Mouse (Mus musculus) ovary, adult 18-20 months (tissue): ENCODE results near the gene Gm21988.

Source experiments
- DNase-seq: peaks from one replicate; pipeline ENCODE4 v3.0.0; 2022; ENCODE audit warnings: low spot score, mixed read lengths

Gm21988 gene

DNA sequence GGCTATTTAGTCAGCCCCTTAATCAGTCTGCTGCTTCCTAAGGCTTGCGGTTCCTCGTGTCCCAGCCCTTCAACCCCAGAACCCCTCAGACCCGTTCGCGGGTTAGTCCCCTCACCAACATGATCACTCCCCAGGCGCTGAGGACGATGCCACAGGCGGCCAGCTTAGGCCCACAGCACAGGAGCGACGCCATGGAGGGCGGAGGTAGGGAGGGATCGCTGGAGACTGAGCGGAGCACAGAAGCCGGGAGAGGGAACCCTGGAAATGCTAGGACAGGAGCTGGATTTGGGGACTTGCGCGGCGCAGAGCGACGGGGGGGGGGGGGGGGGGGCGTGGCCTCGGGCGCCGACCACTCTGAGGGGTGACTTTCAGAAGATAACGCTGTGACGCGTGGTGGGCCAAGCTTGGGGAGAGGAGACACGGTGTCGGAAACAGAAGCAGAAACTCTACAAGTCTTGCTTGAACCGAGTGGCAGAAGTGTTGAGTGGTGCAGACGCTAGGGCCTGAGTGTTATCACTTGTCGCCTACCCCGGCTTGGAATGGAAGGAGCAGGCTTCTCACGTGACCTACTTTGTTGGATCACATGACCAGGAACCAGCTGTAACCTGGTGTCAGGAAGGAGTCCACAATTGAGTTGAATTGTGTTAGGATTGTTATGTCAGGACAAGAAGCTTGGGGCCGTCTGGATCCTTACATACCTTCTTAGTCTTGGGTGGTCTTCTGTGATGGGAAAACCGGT is at the start of gene Gm21988, which contains the start of gene Rnasek:
TSS of gene Gm21988 (minus strand) at position 290 of the 739 bp plus-strand sequence.
TSS of gene Rnasek (minus strand) at position 302 of the 739 bp plus-strand sequence.
- DNase-seq = peak; percentile 67

DNA sequence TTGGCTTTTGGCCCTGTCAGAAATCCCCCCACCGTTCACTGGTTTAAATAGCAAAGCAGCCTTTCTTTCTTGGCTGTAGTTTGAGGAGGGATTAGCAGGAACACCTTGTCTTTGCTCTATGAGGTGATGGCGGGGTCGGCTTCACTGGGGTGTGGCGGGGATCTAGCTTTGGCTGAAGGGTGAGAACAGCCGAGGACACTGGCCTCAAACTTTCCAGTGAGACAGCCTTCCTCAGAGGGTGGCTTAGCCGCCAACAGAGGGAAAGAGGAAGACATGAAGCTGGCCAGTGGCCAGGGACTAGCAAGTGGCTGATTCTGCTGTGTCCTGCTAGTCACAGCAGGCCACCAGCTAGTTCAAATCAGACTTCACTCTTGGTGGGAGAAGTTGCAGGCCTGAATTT is 49.6 kb upstream of the Gm21988 start:
- no peak for DNase-seq

DNA sequence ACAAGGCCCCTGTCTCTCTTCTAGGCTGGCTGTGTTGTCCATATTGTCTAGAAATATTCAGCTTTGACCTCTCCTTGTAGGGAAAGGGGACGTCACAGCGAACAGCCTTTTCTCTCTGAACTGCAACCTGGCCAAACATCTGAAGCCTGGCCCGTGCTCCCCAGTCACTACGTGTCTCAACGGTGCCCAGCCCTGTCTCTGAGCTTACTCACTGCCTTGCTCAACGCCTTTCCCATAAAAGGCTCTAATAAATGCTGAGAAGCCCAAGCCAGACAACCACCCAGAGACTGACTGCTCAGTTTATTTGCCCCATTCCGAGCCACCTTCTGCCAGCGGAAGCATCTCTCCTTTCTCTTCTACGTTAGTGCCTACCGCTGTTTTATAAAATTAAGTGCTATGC is 48.5 kb upstream of the Gm21988 start:
- no peak for DNase-seq

DNA sequence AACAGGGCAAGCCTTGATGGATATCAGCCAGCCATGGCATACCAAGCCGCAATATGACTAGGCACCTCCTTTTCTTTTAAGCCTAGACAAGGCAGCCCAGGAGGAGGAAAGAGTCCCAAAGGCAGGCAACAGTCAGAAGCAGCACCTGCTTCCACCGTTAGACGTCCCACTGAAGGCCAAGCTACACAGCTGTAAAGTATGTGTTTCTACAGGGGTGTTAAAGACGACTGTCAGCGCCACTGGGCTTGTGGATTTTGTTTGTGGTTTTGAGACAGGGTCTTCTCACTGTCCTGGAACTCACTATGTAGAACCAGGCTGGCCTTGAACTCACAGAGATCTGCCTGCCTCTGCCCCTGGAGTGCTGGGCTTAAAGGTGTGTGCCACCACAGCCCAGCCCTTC is 46.1 kb upstream of the Gm21988 start:
- no peak for DNase-seq

DNA sequence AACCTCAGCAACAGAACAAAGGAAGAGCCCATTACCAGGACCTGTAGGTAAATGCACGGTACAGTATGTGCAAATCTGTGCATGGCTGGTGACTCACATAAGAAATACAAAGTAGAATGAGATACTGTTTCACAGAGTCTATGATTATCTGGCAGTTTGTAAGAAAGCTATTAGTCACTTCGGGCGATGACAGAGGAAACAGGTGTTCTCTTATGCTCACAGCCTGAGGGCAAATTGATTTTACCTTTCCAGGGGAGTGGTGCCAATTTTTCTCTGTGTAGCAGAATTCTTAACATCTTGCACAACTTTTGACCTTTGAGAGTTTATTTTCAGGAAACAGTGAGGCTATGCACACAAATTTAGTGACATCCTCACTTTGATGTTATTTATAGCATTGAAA is 45.1 kb upstream of the Gm21988 start:
- DNase-seq = no peak

DNA sequence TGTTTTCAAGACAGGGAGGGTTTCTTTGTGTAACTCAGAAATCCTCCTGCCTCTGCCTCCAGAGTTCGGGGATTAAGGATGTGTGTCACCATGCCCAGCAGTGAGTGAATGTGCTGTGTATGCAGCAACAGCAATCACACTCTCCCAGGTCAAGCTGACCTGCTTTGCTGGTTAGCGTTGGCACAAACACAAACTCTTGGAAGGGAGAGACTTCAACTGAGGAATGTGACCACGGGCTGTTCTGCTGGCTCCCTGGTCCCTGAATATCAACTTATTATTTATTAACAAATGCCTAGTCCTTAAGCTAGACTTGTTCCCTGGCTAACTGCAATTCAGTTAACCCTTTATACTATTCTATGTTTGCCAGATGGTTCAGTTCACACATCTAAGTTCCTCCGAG is 44.0 kb upstream of the Gm21988 start:
- DNase-seq = peak; percentile 10

DNA sequence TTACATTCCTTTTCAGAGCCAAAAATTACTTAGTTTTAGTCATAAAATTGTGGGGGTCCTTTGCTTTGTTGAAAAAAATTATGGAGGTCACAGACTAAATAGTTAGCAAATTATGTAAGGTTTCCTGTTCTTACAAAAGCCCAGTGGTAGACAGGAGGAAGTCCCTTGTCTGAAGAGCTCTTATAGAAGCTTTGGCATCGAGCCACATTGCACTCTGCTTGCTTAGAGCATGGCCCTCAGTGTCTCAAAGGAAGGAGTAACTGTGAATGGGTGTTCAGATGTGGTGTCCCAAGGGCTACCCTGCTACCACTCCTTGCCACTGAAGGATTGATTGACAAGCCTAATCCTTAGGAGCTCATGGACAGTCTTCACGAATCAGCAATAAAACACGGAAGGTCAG is 40.8 kb upstream of the Gm21988 start:
- DNase-seq = no peak

DNA sequence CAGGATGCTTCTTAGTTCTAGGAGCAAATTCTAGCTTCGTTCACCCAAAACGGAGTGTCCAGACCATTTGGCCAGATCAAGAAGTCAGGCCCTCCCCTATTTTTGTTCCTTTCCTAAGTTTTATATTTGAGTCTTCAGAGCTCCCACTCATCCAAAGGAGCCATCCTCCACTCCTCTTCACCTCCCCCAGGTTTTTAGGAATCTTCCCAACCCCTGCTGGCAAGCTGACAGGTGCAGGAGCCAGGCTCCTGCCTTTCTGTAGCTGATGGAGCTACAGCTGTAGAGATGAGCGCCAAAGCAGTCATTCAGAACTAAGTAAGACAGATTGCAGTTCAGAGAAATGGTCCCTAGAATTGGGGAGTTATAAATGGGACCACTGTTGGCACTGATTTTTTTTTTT is 39.3 kb upstream of the Gm21988 start:
- DNase-seq = peak; percentile 4

DNA sequence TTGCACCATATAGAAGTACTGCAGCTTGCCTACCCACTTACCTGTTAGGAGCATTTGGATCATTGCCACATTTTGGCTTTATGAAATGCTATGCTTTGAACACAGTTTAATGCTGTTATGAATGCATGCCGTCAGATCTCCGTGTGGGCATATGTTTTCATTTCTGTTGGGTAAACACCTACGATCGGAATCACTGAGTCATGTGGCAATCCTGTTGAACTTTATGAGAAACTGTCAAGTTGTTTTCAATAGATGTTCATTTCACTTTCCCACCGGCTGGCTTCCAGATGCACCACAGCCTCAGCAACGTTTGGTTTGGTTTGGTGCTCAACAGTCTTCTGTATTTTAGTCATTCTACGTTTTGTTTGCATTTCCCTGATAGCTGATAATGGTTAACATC is 32.0 kb upstream of the Gm21988 start:
- no peak for DNase-seq

DNA sequence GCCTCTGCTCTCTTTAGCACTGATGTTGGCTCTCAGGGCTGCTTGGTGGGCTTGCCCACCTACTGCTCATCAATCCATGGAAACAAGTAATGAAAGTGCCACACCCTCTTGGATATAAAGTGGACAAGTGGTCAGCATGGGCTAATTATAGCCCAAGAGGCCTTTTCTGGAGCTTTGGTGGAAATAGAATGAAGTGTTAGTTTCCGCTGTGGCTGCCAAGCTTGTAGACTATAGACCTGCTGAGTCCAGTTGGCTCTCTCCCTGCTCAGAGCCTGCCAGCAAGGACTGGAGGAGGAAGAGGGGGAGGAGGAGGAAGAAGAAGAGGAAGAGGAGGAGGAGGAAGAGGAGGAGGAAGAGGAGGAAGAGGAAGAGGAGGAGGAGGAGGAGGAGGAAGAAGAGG is 26.8 kb upstream of the Gm21988 start:
- DNase-seq = no peak

DNA sequence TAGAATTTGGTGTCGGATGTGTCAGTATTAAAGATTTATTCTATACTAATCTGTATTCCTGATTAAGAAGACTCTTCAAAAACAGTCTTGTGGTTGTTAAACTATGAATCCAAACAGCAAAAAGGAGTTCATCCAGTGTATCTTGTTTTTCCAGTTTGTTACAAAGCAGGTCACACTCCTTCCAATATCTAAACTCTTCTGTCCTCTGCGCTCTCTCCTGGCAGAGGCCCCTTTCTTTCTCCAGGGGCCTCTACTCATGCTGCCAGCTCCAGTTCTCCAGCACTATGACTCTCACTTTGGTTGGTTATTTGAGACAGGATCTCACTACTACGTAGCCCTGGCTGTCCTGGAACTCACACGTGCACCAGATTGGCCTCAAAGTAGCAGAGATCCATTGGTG is 26.2 kb upstream of the Gm21988 start:
- DNase-seq = no peak

DNA sequence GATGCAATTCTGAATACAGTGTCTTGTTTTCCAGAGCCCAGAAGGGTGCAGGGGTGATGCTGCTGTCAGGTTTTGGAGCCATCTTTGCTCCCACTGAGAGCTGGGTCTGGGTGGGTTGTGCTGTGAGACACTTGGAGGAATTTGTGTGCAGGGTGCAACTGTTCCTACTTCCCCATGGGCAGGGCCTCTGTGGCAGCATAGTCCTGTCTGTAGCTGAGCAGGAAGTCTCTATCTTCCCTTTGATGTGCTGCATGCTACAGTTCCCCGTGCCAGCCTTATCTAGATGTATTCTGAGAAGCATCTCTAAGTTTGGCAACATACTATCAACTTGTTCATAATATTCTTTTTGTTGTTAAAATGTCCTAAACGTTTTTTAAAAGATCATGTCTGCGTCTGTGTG is 25.6 kb upstream of the Gm21988 start:
- DNase-seq = no peak

DNA sequence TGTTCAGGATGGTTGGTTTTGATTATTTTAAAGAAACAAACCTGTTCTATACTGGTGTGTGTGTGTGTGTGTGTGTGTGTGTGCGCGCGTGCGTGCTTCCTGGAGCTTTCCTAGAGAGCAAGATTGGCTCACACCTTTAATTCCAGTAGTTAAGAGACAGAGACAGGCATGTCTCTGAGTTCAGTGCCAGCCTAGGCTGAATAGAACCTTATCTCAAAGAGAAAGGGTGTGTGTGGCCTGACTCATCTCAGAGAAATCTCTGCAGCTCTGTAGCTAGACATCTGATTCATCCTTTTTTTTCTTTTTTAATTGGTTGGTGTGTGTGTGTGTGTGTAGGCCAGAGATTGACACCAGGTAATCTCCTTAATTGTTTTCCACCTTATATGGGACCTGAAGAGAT is 19.4 kb upstream of the Gm21988 start:
- DNase-seq = no peak

DNA sequence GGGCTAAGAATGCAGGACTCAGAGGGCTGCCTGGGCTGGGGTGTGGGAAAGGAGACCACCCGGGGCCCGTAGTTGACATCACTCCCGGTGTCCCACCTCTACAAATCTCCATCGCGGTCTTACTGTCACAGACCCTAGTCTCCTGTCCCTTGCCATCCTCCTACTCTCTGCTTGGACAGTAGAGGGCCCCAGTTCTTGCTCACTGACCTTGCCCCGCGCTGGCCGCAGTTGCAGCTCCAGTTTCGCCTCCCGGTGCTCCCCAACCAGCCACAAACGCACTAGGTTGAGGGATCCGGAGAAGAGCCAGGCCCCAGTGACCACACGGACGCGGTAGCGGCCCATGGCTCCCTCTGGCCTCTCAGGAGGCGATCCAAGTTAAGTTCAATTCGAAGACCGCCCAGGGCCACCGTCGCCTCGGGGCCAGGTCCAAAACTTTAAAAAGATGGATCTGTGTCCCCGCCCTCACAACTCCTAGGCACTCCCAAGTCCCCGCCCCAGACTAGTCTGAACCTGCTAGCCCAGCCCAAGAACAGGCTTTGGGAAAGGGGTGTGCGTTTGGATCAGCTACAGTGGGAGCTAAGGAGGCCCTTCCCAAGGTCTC is 15.4 kb upstream of the Gm21988 start, which contains the start of gene Alox12:
TSS of gene Alox12 (minus strand) at position 423 of the 601 bp plus-strand sequence.
- DNase-seq = no peak

DNA sequence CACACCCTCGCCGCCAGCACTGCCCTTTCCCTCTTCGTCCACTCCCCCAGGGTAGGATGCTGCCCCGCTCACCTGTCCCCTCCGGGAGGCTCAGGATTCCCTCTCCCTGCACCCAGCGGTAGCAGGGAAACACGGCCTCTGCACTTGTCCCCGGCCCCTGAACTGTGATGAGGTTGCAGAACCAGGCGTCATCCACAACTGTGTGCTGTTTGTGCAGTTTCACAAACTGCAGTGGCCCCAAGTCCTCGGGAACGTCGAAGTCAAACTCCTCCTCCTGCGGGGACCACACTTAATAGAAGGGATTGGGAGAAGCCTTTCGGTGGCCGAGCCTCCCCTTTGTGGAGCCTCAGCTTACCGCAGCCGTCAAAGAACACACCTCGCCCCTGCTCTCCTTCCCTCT is 14.7 kb upstream of the Gm21988 start:
- DNase-seq = no peak

DNA sequence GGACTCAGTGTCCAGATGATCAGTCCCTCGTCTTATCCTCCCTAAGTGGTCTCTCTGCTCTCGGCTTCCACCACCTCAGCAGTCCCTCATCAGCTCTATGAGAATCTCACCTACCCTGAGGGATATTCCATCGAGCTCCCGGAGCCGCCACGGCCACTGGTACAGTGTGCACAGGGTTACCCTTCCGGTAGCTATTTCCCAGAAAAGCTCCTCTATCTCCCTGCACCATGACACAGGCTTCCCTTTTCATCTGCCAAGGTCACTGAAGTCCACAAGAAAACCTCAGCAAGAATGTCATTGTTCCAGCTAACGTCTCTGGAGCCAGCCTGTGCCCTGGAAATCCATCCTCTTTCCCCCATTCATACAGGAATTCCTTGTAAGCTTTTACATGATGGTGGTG is 12.2 kb upstream of the Gm21988 start:
- no peak for DNase-seq

DNA sequence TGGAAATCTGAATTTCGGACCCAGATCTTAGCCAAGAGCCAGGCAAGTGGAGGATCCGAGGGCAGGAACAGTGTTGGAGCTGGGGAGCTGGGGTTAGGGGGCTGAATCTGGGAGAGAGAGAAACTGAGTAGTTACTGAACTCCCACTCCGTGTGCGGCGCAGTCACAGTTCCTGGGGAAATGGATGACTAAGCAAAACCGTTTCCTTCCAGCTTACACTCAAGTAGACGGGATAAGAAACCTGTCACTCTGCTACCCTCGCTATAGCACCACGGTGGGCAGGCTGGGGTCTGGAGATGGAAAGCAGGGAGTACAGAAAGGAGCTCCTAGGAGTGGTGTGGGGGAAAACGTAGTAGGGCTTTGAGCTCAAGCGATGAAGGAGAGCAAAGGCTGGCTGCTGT is 10.5 kb upstream of the Gm21988 start:
- DNase-seq = no peak

DNA sequence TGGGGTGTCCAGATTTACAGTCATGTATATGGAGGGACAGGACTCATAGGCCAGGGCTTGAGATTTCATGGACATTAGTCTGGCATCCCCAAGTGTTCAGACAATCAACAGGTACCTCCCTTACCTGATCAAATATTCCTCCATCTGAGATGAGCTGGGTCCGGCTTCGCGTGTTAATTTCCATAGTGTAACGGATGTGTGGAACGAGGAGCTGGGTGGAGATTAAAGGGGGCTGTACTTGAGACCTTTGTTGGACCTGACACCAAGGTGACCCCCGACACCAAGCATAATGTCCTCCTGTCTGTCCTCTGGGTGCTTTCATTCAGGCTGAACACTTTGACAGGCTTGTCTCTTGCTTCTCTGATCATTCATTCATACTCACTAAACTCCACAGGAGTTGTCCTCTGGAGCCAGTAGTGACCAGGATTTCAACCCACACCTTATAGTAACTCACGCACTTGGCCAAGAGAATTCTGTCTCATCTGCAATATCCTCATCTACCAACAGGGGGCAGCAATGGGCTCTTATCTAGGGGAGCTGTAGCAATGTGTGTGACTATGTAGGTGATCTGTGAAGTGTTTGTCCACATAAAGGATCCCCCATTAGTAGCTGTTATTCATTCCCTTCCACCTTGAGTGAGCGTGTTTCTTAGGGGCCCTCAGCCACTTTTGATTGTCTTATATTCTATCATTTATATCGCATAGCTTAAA is 7.7 kb upstream of the Gm21988 start:
- no peak for DNase-seq

DNA sequence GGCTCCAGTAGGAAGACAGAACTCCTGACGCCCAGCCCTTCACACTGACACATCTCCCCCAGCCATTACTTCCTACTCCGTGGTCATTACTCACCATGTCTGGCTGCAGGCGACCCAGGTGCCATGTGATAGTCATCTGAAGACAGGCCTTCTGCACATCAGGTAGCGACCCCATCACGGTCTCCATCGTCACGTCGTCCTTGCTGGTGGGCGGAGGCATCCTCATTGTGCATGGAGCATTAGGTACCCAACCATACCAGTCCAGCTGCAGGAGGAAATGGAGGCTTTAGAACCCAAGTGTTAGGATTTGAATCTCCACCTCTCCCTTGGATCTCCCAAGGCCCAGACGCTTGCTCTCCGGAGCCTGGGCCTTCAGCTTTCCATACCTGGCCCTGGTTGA is 3.0 kb upstream of the Gm21988 start:
- no peak for DNase-seq

DNA sequence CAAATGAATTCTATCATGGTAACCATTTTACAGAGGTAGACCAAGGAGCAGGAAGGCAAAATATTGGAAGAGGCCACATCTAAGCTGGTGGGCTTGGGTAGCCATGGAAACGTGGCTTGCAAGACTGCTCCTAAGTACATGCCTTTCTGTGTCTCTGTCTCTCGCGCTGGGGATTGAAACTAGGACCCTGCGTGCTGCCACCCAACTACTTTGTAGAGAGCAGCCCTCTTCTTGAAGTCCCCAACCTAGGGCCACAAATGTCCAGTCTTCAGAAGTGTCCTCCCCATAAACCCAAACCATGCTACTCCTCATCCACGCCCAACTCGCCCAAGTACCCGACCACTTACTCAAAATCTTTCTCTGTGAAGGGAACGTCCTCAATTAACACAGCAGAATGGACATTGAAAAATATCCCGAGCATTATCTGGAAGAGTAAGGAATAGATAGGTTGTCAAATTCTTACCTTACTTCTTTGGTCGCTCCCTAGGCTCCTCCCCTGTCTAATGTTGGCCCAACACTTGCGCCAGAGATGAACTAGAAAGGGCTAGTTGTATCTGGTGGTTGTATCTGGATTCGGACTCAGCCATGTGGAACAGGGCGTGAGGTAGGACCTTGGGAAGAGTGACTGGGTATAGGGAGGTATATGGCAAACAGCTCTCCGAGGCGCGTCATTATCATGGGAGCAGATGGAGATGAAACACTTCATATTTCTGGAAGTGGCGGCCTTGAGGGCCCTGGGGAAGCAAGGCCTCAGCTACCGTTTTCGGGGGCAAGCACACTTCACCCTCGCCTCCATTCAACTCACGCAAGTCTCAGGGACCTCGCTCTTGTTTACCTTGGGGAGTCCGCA is 814 bp downstream of the Gm21988 start:
- no peak for DNase-seq

DNA sequence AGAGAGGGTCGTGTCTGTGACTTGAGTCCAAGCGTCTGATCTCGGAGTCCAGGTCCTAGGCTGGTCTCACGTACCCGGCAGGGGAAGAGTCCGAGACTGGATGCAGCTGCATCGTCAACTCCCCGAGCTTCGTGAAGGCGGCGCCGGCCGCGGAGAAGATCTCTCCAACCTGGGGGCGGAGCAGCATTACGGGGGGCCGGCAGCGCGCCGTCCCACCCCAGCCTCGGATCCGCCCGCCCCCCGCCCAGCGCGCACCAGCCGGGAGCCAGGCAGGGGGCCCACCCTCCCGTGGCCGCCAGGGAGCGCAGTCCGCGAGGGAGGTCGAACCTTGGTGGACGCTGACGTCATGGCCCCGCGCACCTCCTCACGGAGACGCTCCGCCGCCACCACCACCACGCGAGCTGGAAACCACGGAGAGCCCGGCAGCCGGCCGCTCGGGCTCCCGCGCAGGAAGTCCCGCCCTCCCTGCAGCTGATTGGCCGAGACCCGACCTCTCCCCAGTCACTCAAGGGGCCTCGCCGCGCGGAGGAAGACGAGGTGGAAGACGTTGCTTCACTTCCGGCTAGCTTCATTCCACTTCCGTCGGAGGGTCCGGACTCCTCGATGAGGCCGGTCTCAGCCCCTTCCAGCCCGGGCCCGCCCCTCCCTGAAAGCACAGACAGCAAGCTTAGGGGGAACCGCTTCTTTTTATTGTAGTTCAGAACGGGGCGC is 2.0 kb downstream of the Gm21988 start, which contains the start of gene 0610010K14Rik:
TSS of gene 0610010K14Rik (minus strand) at position 458 of the 711 bp plus-strand sequence.
- peak; percentile 96 for DNase-seq
